Mouse (Mus musculus): ENCODE data around the gene Iqch. TPM values are rescaled to one million over a fixed set of nuclear protein-coding genes. Genes with fewer than 3 reads are reported as not detected.
"Not testable (repeated sequence)": the region's sequence is repeated elsewhere in the genome, so short reads cannot be mapped to it uniquely, and the experiment has no call there.

Gene Iqch
- total RNA-seq, 2 experiments from 2014 or later, result not detected

- no peak for DNase-seq
- intact Hi-C loops (cut with DNase I), result loop anchor here (5.0 kb wide), 1 partner anchor 269 kb away; no protein-coding TSS in a partner anchor
Measured at GRCm38 (mm10) chr9:63572874-63573273, 29.4 kb downstream of the Iqch start.

- intact Hi-C loops (cut with DNase I), result loop anchor here (5.0 kb wide), 1 partner anchor 270 kb away; no protein-coding TSS in a partner anchor
- no peak for DNase-seq
Measured at GRCm38 (mm10) chr9:63571895-63572294, 30.4 kb downstream of the Iqch start.

- intact Hi-C loops (cut with DNase I), result no loop called here
- peak; percentile 35 to 48 for DNase-seq
Measured at GRCm38 (mm10) chr9:63568808-63569207, 33.5 kb downstream of the Iqch start.

GRCm38 (mm10) chr9:63568314-63568713 lies 34.0 kb downstream of the Iqch start:
- intact Hi-C loops (cut with DNase I), result no loop called here
- no peak for DNase-seq

GRCm38 (mm10) chr9:63563436-63563835 lies 38.9 kb downstream of the Iqch start:
- DNase-seq, result no peak
- intact Hi-C loops (cut with DNase I), result no loop called here

- intact Hi-C loops (cut with DNase I), result no loop called here
- DNase-seq, result no peak
Measured at GRCm38 (mm10) chr9:63561931-63562330, 40.4 kb downstream of the Iqch start.

- intact Hi-C loops (cut with DNase I), result no loop called here
- DNase-seq, result no peak
Measured at GRCm38 (mm10) chr9:63556933-63557332, 45.4 kb downstream of the Iqch start.

- intact Hi-C loops (cut with DNase I), result no loop called here
- DNase-seq, result no peak
Measured at GRCm38 (mm10) chr9:63556316-63556715, 46.0 kb downstream of the Iqch start.

GRCm38 (mm10) chr9:63555460-63555990 lies 46.8 kb downstream of the Iqch start:
- peak; percentile 40 to 52 for DNase-seq
- intact Hi-C loops (cut with DNase I), result no loop called here

GRCm38 (mm10) chr9:63553628-63554027 lies 48.7 kb downstream of the Iqch start:
- no peak for DNase-seq
- intact Hi-C loops (cut with DNase I), result no loop called here

- intact Hi-C loops (cut with DNase I); DNase-seq: not testable (repeated sequence)
Measured at GRCm38 (mm10) chr9:63550701-63551100, 51.6 kb downstream of the Iqch start.

- no peak for DNase-seq
- intact Hi-C loops (cut with DNase I), result no loop called here
Measured at GRCm38 (mm10) chr9:63548966-63549365, 53.3 kb downstream of the Iqch start.

- no peak for DNase-seq
- intact Hi-C loops (cut with DNase I), result no loop called here
Measured at GRCm38 (mm10) chr9:63541926-63542325, 60.4 kb downstream of the Iqch start.

- intact Hi-C loops (cut with DNase I), result no loop called here
- DNase-seq, result no peak
Measured at GRCm38 (mm10) chr9:63541301-63541700, 61.0 kb downstream of the Iqch start.

- no peak for DNase-seq
- intact Hi-C loops (cut with DNase I), result no loop called here
Measured at GRCm38 (mm10) chr9:63537489-63537888, 64.8 kb downstream of the Iqch start.

- intact Hi-C loops (cut with DNase I), result no loop called here
Measured at GRCm38 (mm10) chr9:63535042-63535441, 67.3 kb downstream of the Iqch start.

GRCm38 (mm10) chr9:63534371-63534780 lies 67.9 kb downstream of the Iqch start:
- intact Hi-C loops (cut with DNase I), result no loop called here
- DNase-seq, result no peak

More at GRCm38 (mm10) chr9:63535042-63535441, 67.3 kb downstream of the Iqch start:
- no peak for DNase-seq

GRCm38 (mm10) chr9:63532966-63533711 lies 69.2 kb downstream of the Iqch start:
- intact Hi-C loops (cut with DNase I), result no loop called here
- no peak for DNase-seq

- intact Hi-C loops (cut with DNase I), result no loop called here
- no peak for DNase-seq
Measured at GRCm38 (mm10) chr9:63523937-63524253, 78.4 kb downstream of the Iqch start.

GRCm38 (mm10) chr9:63523251-63523936 lies 78.9 kb downstream of the Iqch start:
- intact Hi-C loops (cut with DNase I), result no loop called here
- no peak for DNase-seq

- intact Hi-C loops (cut with DNase I), result no loop called here
- DNase-seq, result no peak
Measured at GRCm38 (mm10) chr9:63512851-63513250, 89.4 kb downstream of the Iqch start.

- intact Hi-C loops (cut with DNase I), result no loop called here
Measured at GRCm38 (mm10) chr9:63511034-63511433, 91.3 kb downstream of the Iqch start.

More at GRCm38 (mm10) chr9:63511034-63511433, 91.3 kb downstream of the Iqch start:
- no peak for DNase-seq

Data from heart, postnatal 10 days (tissue).